Mouse (Mus musculus): ENCODE results near the gene Rps18. TPM values are rescaled to one million over a fixed set of nuclear protein-coding genes. Genes with fewer than 3 reads are reported as not detected.

Rps18 gene
- polyA plus RNA-seq, 1 experiment = 435 TPM

GRCm38 (mm10) chr17:33972691-33973090 is 16.9 kb upstream of the Rps18 start:
- no peak overlapping the region for H3K4me3 ChIP-seq (ENCODE audit: insufficient read depth, low read length)
- TF ChIP-seq POLR2A (IDR thresholded peaks at IDR 0.05; ENCODE audit: extremely low read depth, insufficient read depth, low read length) (no peak), CTCF (IDR thresholded peaks at IDR 0.05; ENCODE audit: extremely low read depth, insufficient read depth, low read length) (no peak)
- H3K27ac ChIP-seq (ENCODE audit: insufficient read depth, low read length) = no peak overlapping the region
- H3K4me1 ChIP-seq (ENCODE audit: control insufficient read depth, insufficient read depth, low read length) = no peaks in the 10 kb centered on the region

DNA sequence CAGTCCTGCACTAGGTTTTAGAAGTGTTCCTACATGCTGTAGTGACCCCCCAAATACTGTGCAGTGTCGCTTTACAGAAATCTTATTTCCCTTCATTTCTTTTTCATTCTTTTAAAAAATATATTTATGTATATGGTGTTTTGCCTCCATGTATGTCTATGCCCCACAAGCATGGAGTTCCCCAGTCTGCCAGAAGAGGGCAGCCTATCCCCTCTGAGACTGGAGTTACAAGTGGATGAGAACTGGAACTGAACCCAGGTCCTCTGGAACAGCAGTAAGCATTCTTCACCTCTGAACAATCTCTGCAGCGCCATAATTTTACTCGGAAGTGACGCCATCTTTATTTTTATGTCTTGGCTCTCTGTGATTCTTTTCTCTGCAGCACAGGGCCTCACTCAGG is 13.6 kb upstream of the Rps18 start:
- Histone ChIP-seq H3K4me3 (ENCODE audit: insufficient read depth, low read length) (no peak overlapping the region), H3K27ac (ENCODE audit: insufficient read depth, low read length) (no peak overlapping the region), H3K4me1 (ENCODE audit: control insufficient read depth, insufficient read depth, low read length) (no peaks in the 10 kb centered on the region)
- TF ChIP-seq POLR2A (IDR thresholded peaks at IDR 0.05; ENCODE audit: extremely low read depth, insufficient read depth, low read length) = no peak

- Histone ChIP-seq H3K27ac (ENCODE audit: insufficient read depth, low read length) (no peak overlapping the region), H3K4me1 (ENCODE audit: control insufficient read depth, insufficient read depth, low read length) (no peaks in the 10 kb centered on the region), H3K4me3 (ENCODE audit: insufficient read depth, low read length) (no peak overlapping the region)
- TF ChIP-seq CTCF (IDR thresholded peaks at IDR 0.05; ENCODE audit: extremely low read depth, insufficient read depth, low read length) = peak; percentile 6; the same call in 1 of the 2 replicates
- TF ChIP-seq POLR2A (IDR thresholded peaks at IDR 0.05; ENCODE audit: extremely low read depth, insufficient read depth, low read length) = no peak
Measured at GRCm38 (mm10) chr17:33968927-33969326, 13.1 kb upstream of the Rps18 start.

DNA sequence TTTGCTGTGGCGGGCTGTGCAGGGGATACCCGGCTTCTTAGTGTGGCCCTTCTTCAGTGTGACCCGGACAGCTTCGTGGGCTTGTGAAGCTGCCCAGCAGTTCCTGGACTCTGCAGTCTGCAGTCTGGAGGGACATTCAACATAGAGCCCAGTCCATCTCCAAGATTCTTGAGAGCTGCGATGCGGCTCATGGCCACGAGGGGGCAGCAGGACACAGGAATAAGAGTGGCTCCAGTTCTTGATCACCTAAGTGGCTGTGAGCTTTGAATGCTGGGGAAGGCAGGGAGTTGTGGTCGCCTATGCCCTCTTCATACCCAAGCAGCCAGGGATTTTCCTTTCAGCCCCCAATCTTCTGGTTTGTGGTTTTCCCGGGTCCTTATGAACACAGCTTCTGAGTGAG is 12.7 kb upstream of the Rps18 start:
- no peak for TF ChIP-seq POLR2A (IDR thresholded peaks at IDR 0.05; ENCODE audit: extremely low read depth, insufficient read depth, low read length)
- TF ChIP-seq CTCF (IDR thresholded peaks at IDR 0.05; ENCODE audit: extremely low read depth, insufficient read depth, low read length) = peak; percentile 89
- Histone ChIP-seq H3K4me3 (ENCODE audit: insufficient read depth, low read length) (no peak overlapping the region), H3K27ac (ENCODE audit: insufficient read depth, low read length) (no peak overlapping the region), H3K4me1 (ENCODE audit: control insufficient read depth, insufficient read depth, low read length) (no peaks in the 10 kb centered on the region)

DNA sequence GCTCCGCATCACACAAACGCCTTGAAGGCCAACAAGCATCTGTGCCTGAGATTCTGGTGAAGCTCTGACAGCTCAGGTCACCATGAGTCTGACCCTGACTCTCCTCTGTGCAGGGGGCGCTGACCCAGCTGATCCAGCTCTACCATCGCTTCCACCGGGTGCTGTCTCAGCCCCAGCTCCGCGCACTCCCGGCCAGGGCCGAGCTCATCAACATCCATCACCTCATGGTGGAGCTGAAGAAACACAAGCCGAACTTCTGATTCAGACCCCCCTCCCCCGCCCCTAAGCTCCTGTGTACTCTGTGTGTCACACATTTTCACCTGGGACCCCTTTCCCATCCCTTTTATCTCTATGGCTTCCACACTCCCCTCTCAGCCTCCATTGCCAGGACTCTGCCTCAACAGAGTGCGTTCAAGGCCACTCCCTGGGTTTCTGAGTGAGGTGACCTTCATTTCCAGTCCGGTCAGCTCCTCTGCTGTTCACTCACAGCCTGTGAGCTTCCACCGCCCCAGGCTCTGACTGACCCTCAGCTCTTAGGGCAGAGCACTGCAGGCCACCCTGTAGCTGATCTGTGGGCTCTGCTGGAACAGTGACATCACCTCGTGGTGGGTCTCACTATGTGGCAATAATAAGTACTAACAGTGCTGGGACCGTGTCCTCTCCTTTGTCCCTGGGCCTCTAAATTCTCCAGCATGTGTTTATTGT is 10.2 kb upstream of the Rps18 start:
- Histone ChIP-seq H3K4me3 (ENCODE audit: insufficient read depth, low read length) (no peak overlapping the region), H3K4me1 (ENCODE audit: control insufficient read depth, insufficient read depth, low read length) (no peaks in the 10 kb centered on the region), H3K27ac (ENCODE audit: insufficient read depth, low read length) (no peak overlapping the region)
- TF ChIP-seq POLR2A (IDR thresholded peaks at IDR 0.05; ENCODE audit: extremely low read depth, insufficient read depth, low read length) (no peak), CTCF (IDR thresholded peaks at IDR 0.05; ENCODE audit: extremely low read depth, insufficient read depth, low read length) (no peak)

GRCm38 (mm10) chr17:33965082-33965845 is 9.5 kb upstream of the Rps18 start:
- Histone ChIP-seq H3K27ac (ENCODE audit: insufficient read depth, low read length) (no peak overlapping the region), H3K4me1 (ENCODE audit: control insufficient read depth, insufficient read depth, low read length) (no peaks in the 10 kb centered on the region), H3K4me3 (ENCODE audit: insufficient read depth, low read length) (no peak overlapping the region)
- no peak for TF ChIP-seq POLR2A (IDR thresholded peaks at IDR 0.05; ENCODE audit: extremely low read depth, insufficient read depth, low read length)
- TF ChIP-seq CTCF (IDR thresholded peaks at IDR 0.05; ENCODE audit: extremely low read depth, insufficient read depth, low read length) = no peak

GRCm38 (mm10) chr17:33962876-33963275 is 7.1 kb upstream of the Rps18 start:
- H3K4me1 ChIP-seq (ENCODE audit: control insufficient read depth, insufficient read depth, low read length) = no peaks in the 10 kb centered on the region
- H3K4me3 ChIP-seq (ENCODE audit: insufficient read depth, low read length) = no peak overlapping the region
- no peak for TF ChIP-seq POLR2A (IDR thresholded peaks at IDR 0.05; ENCODE audit: extremely low read depth, insufficient read depth, low read length)
- no peak for TF ChIP-seq CTCF (IDR thresholded peaks at IDR 0.05; ENCODE audit: extremely low read depth, insufficient read depth, low read length)
- no peak overlapping the region for H3K27ac ChIP-seq (ENCODE audit: insufficient read depth, low read length)

DNA sequence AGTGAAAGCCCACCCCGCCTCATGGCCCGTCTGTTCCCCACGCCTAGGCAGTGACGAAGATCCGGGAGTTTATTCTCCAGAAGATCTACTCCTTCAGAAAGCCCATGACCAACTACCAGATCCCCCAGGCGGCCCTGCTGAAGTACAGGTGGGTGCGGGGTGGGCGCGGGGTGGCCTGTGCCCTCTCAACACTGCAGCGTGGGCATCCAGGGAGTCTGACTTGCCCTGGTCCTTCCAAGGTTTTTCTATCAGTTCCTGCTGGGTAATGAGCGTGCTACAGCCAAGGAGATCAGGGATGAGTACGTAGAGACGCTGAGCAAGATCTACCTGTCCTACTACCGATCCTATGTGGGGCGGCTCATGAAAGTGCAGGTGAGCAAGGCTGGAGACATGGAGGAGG is 4.1 kb upstream of the Rps18 start:
- no peak overlapping the region for H3K4me3 ChIP-seq (ENCODE audit: insufficient read depth, low read length)
- TF ChIP-seq POLR2A (IDR thresholded peaks at IDR 0.05; ENCODE audit: extremely low read depth, insufficient read depth, low read length) (no peak), CTCF (IDR thresholded peaks at IDR 0.05; ENCODE audit: extremely low read depth, insufficient read depth, low read length) (no peak)
- no peaks in the 10 kb centered on the region; the same call in 1 of the 2 replicates for H3K4me1 ChIP-seq (ENCODE audit: control insufficient read depth, insufficient read depth, low read length)

GRCm38 (mm10) chr17:33959135-33959534 is 3.3 kb upstream of the Rps18 start:
- Histone ChIP-seq H3K4me3 (ENCODE audit: insufficient read depth, low read length) (no peak overlapping the region), H3K4me1 (ENCODE audit: control insufficient read depth, insufficient read depth, low read length) (no peaks in the 10 kb centered on the region; the same call in 1 of the 2 replicates), H3K27ac (ENCODE audit: insufficient read depth, low read length) (no peak overlapping the region)
- no peak for TF ChIP-seq POLR2A (IDR thresholded peaks at IDR 0.05; ENCODE audit: extremely low read depth, insufficient read depth, low read length)
- TF ChIP-seq CTCF (IDR thresholded peaks at IDR 0.05; ENCODE audit: extremely low read depth, insufficient read depth, low read length) = no peak

More for the DNA sequence above, 4.1 kb upstream of the Rps18 start:
- H3K27ac ChIP-seq (ENCODE audit: insufficient read depth, low read length) = no peak overlapping the region

DNA sequence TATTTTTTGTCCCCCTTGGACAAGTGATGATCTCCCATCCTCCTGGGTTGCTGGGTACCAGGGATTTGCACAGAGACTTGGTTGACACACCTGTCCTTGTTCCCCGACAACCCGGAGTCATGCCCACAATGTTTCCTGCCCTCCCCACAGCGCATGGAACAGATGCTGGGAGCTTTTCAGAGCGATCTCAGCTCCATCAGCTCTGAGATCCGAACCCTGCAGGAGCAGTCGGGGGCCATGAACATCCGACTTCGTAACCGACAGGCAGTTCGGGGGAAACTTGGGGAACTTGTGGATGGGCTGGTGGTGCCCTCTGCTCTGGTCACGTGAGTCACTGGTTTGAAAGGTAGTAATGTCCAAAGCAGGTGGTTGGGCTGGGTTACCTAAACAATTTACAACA is 2.6 kb upstream of the Rps18 start:
- H3K4me3 ChIP-seq (ENCODE audit: insufficient read depth, low read length) = no peak overlapping the region
- no peak for TF ChIP-seq CTCF (IDR thresholded peaks at IDR 0.05; ENCODE audit: extremely low read depth, insufficient read depth, low read length)
- TF ChIP-seq POLR2A (IDR thresholded peaks at IDR 0.05; ENCODE audit: extremely low read depth, insufficient read depth, low read length) = no peak
- no peaks in the 10 kb centered on the region; the same call in 1 of the 2 replicates for H3K4me1 ChIP-seq (ENCODE audit: control insufficient read depth, insufficient read depth, low read length)
- H3K27ac ChIP-seq (ENCODE audit: insufficient read depth, low read length) = no peak overlapping the region
